Mouse (Mus musculus) E14TG2a.4 (cell line): ENCODE results near the gene Gm17555.
"Not testable (repeated sequence)": the region's sequence is repeated elsewhere in the genome, so short reads cannot be mapped to it uniquely, and the experiment has no call there.

ENCODE experiments used
- H3K27me3 ChIP-seq: 2 replicates; pipeline ENCODE4 v1.6.1; 2014; ENCODE audit warnings: low read length, control low read depth; ENCODE audit not compliant: insufficient read depth
- H3K36me3 ChIP-seq: 2 replicates; pipeline ENCODE4 v1.6.1; 2014; ENCODE audit warnings: low read length, control low read depth; ENCODE audit not compliant: insufficient read depth
- H3K4me1 ChIP-seq: replicated peaks from 2 replicates; pipeline ENCODE4 v1.6.1; 2014; ENCODE audit warnings: low read depth, low read length, control low read depth
- H3K4me3 ChIP-seq: replicated peaks from 2 replicates; pipeline ENCODE4 v1.5.1; 2014; ENCODE audit warnings: mild to moderate bottlenecking, low read length
- H3K9me3 ChIP-seq: 2 replicates; pipeline ENCODE4 v1.6.1; 2014; ENCODE audit warnings: low read length, control low read depth
- CTCF ChIP-seq: conservative IDR thresholded peaks from 2 replicates; pipeline ENCODE4 v1.5.1; 2014; ENCODE audit warnings: low read length
- NANOG ChIP-seq: IDR thresholded peaks from 2 replicates; pipeline ENCODE4 v1.6.1; 2014; ENCODE audit warnings: borderline replicate concordance, low read length, mixed read lengths
- POU5F1 ChIP-seq: IDR thresholded peaks from 2 replicates; pipeline ENCODE4 v1.6.1; 2014; ENCODE audit warnings: low read length, borderline replicate concordance

Gene Gm17555

GRCm38 (mm10) chr2:126214800-126215199 lies at the start of gene Gm17555:
Gm17555 (plus strand) TSS chr2:126215100.
- not testable (repeated sequence) for H3K36me3 ChIP-seq, H3K4me3 ChIP-seq, H3K4me1 ChIP-seq, H3K27me3 ChIP-seq, H3K9me3 ChIP-seq

- H3K4me3 ChIP-seq: no peak overlapping the region
- H3K36me3 ChIP-seq: peaks cover 42% of the 10 kb centered on the region
- H3K4me1 ChIP-seq: no peaks in the 10 kb centered on the region
- TF ChIP-seq POU5F1 (no peak), NANOG (no peak)
- H3K27me3 ChIP-seq: no peaks in the 10 kb centered on the region
- H3K9me3 ChIP-seq: no peaks in the 10 kb centered on the region
Measured at GRCm38 (mm10) chr2:126165277-126166018, 49.5 kb upstream of the Gm17555 start.

- TF ChIP-seq NANOG (no peak), POU5F1 (no peak), CTCF (no peak)
- no peaks in the 10 kb centered on the region for H3K9me3 ChIP-seq
- no peak overlapping the region for H3K4me3 ChIP-seq
- no peaks in the 10 kb centered on the region for H3K27me3 ChIP-seq
- no peaks in the 10 kb centered on the region for H3K4me1 ChIP-seq
- peaks cover 33% of the 10 kb centered on the region for H3K36me3 ChIP-seq
Measured at GRCm38 (mm10) chr2:126166335-126166734, 48.6 kb upstream of the Gm17555 start.

- Histone ChIP-seq H3K9me3 (no peaks in the 10 kb centered on the region), H3K27me3 (no peaks in the 10 kb centered on the region), H3K4me1 (no peaks in the 10 kb centered on the region), H3K4me3 (no peak overlapping the region), H3K36me3 (peaks cover 26% of the 10 kb centered on the region)
- no peak for TF ChIP-seq CTCF
- TF ChIP-seq POU5F1: no peak
- TF ChIP-seq NANOG: no peak
Measured at GRCm38 (mm10) chr2:126166848-126167617, 47.9 kb upstream of the Gm17555 start.

GRCm38 (mm10) chr2:126171427-126171826 lies 43.5 kb upstream of the Gm17555 start:
- no peaks in the 10 kb centered on the region; the same call in 1 of the 2 replicates for H3K36me3 ChIP-seq
- no peaks in the 10 kb centered on the region for H3K4me1 ChIP-seq
- no peaks in the 10 kb centered on the region for H3K9me3 ChIP-seq
- no peak overlapping the region for H3K4me3 ChIP-seq
- TF ChIP-seq POU5F1: no peak
- TF ChIP-seq CTCF: no peak
- no peak for TF ChIP-seq NANOG
- no peaks in the 10 kb centered on the region for H3K27me3 ChIP-seq

GRCm38 (mm10) chr2:126191306-126191705 lies 23.6 kb upstream of the Gm17555 start:
- Histone ChIP-seq H3K27me3 (no peaks in the 10 kb centered on the region), H3K4me3 (no peak overlapping the region), H3K36me3 (no peaks in the 10 kb centered on the region), H3K4me1 (no peaks in the 10 kb centered on the region), H3K9me3 (no peaks in the 10 kb centered on the region)
- no peak for TF ChIP-seq NANOG
- no peak for TF ChIP-seq POU5F1
- no peak for TF ChIP-seq CTCF

GRCm38 (mm10) chr2:126192129-126192528 lies 22.8 kb upstream of the Gm17555 start:
- Histone ChIP-seq H3K4me1 (no peaks in the 10 kb centered on the region), H3K27me3 (no peaks in the 10 kb centered on the region), H3K9me3 (no peaks in the 10 kb centered on the region), H3K36me3 (no peaks in the 10 kb centered on the region), H3K4me3 (no peak overlapping the region)
- no peak for TF ChIP-seq NANOG

GRCm38 (mm10) chr2:126195631-126196356 lies 19.1 kb upstream of the Gm17555 start:
- Histone ChIP-seq H3K36me3 (no peaks in the 10 kb centered on the region), H3K4me3 (no peak overlapping the region), H3K27me3 (no peaks in the 10 kb centered on the region), H3K9me3 (no peaks in the 10 kb centered on the region), H3K4me1 (no peaks in the 10 kb centered on the region)
- TF ChIP-seq CTCF (no peak), POU5F1 (no peak), NANOG (no peak)
